Mouse (Mus musculus): Measurements from ENCODE around the gene Kcnh4. TPM values are rescaled to one million over a fixed set of nuclear protein-coding genes. Genes with fewer than 3 reads are reported as not detected.

Kcnh4 gene
- polyA plus RNA-seq, 1 experiment from 2014 or later = 3.5 TPM

DNA sequence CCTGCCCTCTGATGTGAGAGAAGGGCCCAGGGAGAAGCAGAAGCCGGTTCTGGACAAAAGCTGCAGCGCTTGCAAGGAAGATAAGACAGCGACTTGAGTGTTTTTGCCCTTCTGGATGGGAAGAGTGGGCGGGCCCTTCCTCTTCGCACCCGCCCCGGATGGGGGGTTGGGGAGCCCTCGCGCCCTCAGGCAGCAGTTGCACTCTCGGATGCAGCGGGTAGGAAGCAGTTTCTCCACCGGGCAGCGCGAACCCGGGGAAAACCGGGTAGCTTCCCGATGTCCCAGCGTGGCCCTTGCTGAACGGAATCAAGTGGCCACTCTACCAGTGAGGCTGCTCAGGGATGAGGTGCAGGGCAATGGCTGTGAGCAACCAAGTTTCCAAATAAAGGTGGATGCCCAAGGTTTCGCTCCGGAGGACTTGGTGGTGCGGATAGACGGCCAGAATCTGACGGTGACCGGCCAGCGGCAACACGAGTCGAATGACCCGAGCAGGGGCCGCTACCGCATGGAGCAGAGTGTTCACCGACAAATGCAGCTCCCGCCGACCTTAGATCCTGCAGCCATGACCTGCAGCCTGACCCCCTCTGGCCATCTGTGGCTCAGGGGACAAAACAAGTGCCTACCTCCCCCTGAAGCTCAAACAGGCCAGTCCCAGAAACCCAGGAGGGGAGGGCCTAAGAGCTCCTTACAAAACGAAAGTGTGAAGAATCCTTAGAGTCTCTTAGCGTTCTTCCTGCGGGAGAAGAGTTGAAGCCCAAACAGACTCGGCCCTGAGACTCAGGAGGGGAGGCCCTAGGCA is 45.8 kb downstream of the Kcnh4 start, which contains the start of gene Hspb9:
Gene Hspb9, plus strand, starts transcription at position 116 of the 799 bp plus-strand sequence.
- peaks cover 14% of the 10 kb centered on the region for H3K4me1 ChIP-seq (ENCODE audit: control insufficient read depth, insufficient read depth, low read length)
- no peaks in the 10 kb centered on the region for H3K27me3 ChIP-seq (replicated peaks; ENCODE audit: control insufficient read depth, insufficient read depth, low read length)
- peak; percentile 39 for DNase-seq (ENCODE audit: low spot score)
- H3K9ac ChIP-seq (ENCODE audit: low read length) = peak within 1 kb of the TSS; percentile 54; the same call in 1 of the 2 replicates
- no peaks in the 10 kb centered on the region for H3K9me3 ChIP-seq (replicated peaks; ENCODE audit: control insufficient read depth, low read length)
- H3K4me3 ChIP-seq (ENCODE audit: low read depth, low read length) = no peak within 1 kb of the TSS
- ATAC-seq = no peak
- H3K4me2 ChIP-seq (ENCODE audit: low read length) = peak within 1 kb of the TSS; percentile 31
- peaks cover 59% of the 10 kb centered on the region for H3K36me3 ChIP-seq (ENCODE audit: control insufficient read depth, insufficient read depth, low read length)
- WGBS = 8% methylated on average over 38 of the region's 38 CpGs
- H3K27ac ChIP-seq (ENCODE audit: low read depth, low read length) = no peak within 1 kb of the TSS

GRCm38 (mm10) chr11:100713174-100713573 is 46.6 kb downstream of the Kcnh4 start:
- Histone ChIP-seq H3K4me3 (ENCODE audit: low read depth, low read length) (no peak overlapping the region), H3K9ac (ENCODE audit: low read length) (peak overlapping the region; percentile 1; the same call in 1 of the 2 replicates), H3K27me3 (replicated peaks; ENCODE audit: control insufficient read depth, insufficient read depth, low read length) (no peaks in the 10 kb centered on the region), H3K36me3 (ENCODE audit: control insufficient read depth, insufficient read depth, low read length) (peaks cover 59% of the 10 kb centered on the region), H3K9me3 (replicated peaks; ENCODE audit: control insufficient read depth, low read length) (no peaks in the 10 kb centered on the region), H3K27ac (ENCODE audit: low read depth, low read length) (no peak overlapping the region), H3K4me1 (ENCODE audit: control insufficient read depth, insufficient read depth, low read length) (peaks cover 14% of the 10 kb centered on the region), H3K4me2 (ENCODE audit: low read length) (no peak overlapping the region)
- no peak for ATAC-seq
- WGBS = 50% methylated on average over 4 of the region's 4 CpGs
- DNase-seq (ENCODE audit: low spot score) = no peak

DNA sequence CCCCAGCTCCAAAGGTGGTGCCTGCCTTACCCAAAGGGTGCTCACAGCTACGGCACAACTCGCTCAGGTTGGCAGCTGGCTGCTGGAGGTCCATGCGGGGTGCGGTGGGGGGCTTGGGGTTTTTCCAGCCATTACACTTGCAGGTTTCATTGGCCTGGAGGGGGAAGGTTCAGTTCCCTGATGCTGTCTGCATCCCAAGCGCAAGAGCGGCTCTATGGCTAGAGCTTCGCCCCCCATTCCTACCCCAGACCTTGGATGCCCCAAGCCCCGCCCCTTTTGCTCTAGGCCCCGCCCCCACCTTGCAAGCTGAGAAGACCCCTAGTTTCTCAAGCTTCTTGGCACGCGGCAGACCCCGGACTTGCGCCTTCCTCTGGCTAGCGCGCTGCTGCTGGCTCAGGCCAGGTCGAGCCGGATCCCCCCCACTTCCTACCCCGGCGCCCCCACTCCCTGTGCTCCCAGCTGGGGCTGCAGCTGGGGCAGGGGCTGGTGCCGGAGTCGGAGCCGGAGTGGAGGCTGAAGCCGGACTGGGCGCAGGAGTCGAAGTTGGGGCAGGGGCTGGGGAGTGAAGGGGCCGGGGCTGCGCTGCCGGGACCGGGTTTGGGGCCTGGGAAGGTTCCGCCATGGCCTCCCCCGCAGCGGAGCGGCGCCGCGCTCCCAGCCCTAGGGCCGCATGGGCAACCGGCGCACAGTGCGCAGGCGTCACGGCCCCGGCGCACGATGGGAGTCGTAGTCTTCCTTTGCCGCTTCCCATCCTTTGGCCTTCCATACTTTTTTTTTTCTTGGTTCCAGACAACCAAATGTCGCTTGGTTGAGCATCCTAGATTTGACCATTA is 47.7 kb downstream of the Kcnh4 start, which contains the start of gene Kat2a:
Gene Kat2a, minus strand, starts transcription at position 683 of the 833 bp plus-strand sequence.
- WGBS = 2% methylated on average over 43 of the region's 48 CpGs
- Histone ChIP-seq H3K27ac (ENCODE audit: low read depth, low read length) (peak within 1 kb of the TSS; percentile 35; the same call in 1 of the 2 replicates), H3K4me2 (ENCODE audit: low read length) (peak within 1 kb of the TSS; percentile 65)

DNA sequence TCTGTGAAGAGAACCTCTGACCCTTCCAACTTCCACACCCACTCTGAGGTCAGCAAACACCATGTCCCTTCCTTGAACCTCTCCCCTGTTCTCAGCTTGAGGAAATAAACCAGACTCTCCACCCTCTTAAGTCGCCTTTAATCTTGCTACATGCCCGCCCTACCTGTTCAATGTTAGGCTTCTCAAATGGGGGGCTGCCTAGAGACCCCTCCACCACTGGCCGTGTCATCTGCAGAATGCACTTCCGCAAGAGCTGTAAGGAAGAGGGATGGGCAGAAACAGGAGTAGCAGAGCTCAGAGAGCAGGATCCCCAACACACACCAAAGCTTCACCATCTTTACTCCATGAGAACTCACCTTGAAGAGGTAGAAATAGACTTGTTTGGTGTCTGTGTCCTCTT is 48.8 kb downstream of the Kcnh4 start:
- H3K9ac ChIP-seq (ENCODE audit: low read length) = no peak overlapping the region
- H3K27ac ChIP-seq (ENCODE audit: low read depth, low read length) = no peak overlapping the region
- peaks cover 14% of the 10 kb centered on the region for H3K4me1 ChIP-seq (ENCODE audit: control insufficient read depth, insufficient read depth, low read length)
- H3K4me3 ChIP-seq (ENCODE audit: low read depth, low read length) = no peak overlapping the region
- WGBS = 92% methylated on average over 4 of the region's 4 CpGs
- H3K4me2 ChIP-seq (ENCODE audit: low read length) = no peak overlapping the region
- no peak for DNase-seq (ENCODE audit: low spot score)
- no peaks in the 10 kb centered on the region for H3K9me3 ChIP-seq (replicated peaks; ENCODE audit: control insufficient read depth, low read length)
- no peaks in the 10 kb centered on the region for H3K27me3 ChIP-seq (replicated peaks; ENCODE audit: control insufficient read depth, insufficient read depth, low read length)
- peaks cover 59% of the 10 kb centered on the region for H3K36me3 ChIP-seq (ENCODE audit: control insufficient read depth, insufficient read depth, low read length)
- no peak for ATAC-seq

More for the DNA sequence above, 47.7 kb downstream of the Kcnh4 start, which contains the start of gene Kat2a:
- no peaks in the 10 kb centered on the region for H3K9me3 ChIP-seq (replicated peaks; ENCODE audit: control insufficient read depth, low read length)
- peaks cover 14% of the 10 kb centered on the region for H3K4me1 ChIP-seq (ENCODE audit: control insufficient read depth, insufficient read depth, low read length)
- H3K4me3 ChIP-seq (ENCODE audit: low read depth, low read length) = peak within 1 kb of the TSS; percentile 77
- H3K36me3 ChIP-seq (ENCODE audit: control insufficient read depth, insufficient read depth, low read length) = peaks cover 59% of the 10 kb centered on the region
- peak; percentile 92 for DNase-seq (ENCODE audit: low spot score)
- peak within 1 kb of the TSS; percentile 85 for H3K9ac ChIP-seq (ENCODE audit: low read length)
- peak; percentile 93 for ATAC-seq
- H3K27me3 ChIP-seq (replicated peaks; ENCODE audit: control insufficient read depth, insufficient read depth, low read length) = no peaks in the 10 kb centered on the region

- Histone ChIP-seq H3K27me3 (replicated peaks; ENCODE audit: control insufficient read depth, insufficient read depth, low read length) (no peaks in the 10 kb centered on the region), H3K9ac (ENCODE audit: low read length) (no peak overlapping the region), H3K36me3 (ENCODE audit: control insufficient read depth, insufficient read depth, low read length) (peaks cover 59% of the 10 kb centered on the region), H3K4me1 (ENCODE audit: control insufficient read depth, insufficient read depth, low read length) (peaks cover 14% of the 10 kb centered on the region), H3K4me3 (ENCODE audit: low read depth, low read length) (no peak overlapping the region), H3K27ac (ENCODE audit: low read depth, low read length) (no peak overlapping the region), H3K9me3 (replicated peaks; ENCODE audit: control insufficient read depth, low read length) (no peaks in the 10 kb centered on the region), H3K4me2 (ENCODE audit: low read length) (no peak overlapping the region)
- ATAC-seq = no peak
- WGBS = 92% methylated on average over 15 of the region's 15 CpGs
- no peak for DNase-seq (ENCODE audit: low spot score)
Observed at GRCm38 (mm10) chr11:100710528-100710927, 49.2 kb downstream of the Kcnh4 start.

- no peaks in the 10 kb centered on the region for H3K27me3 ChIP-seq (replicated peaks; ENCODE audit: control insufficient read depth, insufficient read depth, low read length)
- H3K36me3 ChIP-seq (ENCODE audit: control insufficient read depth, insufficient read depth, low read length) = peaks cover 60% of the 10 kb centered on the region
- no peak overlapping the region for H3K4me2 ChIP-seq (ENCODE audit: low read length)
- H3K4me3 ChIP-seq (ENCODE audit: low read depth, low read length) = no peak overlapping the region
- ATAC-seq (no peak), DNase-seq (ENCODE audit: low spot score) (no peak)
- H3K4me1 ChIP-seq (ENCODE audit: control insufficient read depth, insufficient read depth, low read length) = peaks cover 14% of the 10 kb centered on the region
- 93% methylated on average over 9 of the region's 9 CpGs for WGBS
- H3K9me3 ChIP-seq (replicated peaks; ENCODE audit: control insufficient read depth, low read length) = no peaks in the 10 kb centered on the region
- H3K9ac ChIP-seq (ENCODE audit: low read length) = no peak overlapping the region
- H3K27ac ChIP-seq (ENCODE audit: low read depth, low read length) = no peak overlapping the region
Observed at GRCm38 (mm10) chr11:100709201-100709810, 50.4 kb downstream of the Kcnh4 start.

DNA sequence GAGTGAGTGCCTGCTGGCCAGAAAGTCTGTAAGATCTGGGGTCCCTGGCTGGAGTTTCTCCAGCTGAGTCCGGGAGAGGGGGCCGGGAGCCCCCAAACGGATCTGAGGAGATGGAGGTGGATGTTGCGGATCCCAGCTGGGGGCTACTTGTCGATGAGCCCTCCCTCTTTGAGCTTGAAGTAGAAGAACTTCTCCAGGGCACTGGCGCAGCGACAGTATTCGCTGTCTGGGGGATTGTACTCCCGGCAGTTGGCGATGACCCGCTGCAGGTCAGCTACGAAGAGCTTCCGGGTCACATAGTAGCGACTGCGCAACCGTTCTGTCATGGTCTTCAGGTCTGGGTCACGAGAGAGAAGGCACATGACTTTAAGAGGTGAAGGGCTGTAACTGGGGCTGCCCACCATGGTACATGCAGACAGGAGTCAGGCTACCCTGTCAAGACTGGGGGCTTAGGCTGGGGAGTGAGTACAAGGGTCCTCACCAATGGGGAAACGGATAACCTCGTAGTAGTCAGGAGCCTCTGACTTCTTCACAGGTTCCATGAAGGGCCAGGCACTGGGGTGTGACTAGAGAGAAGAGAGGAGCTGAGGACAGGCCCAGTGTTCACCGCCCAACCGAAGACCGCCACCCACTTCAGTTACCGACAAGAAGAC is 54.5 kb downstream of the Kcnh4 start:
- Histone ChIP-seq H3K9me3 (replicated peaks; ENCODE audit: control insufficient read depth, low read length) (no peaks in the 10 kb centered on the region), H3K9ac (ENCODE audit: low read length) (no peak overlapping the region; the same call in 1 of the 2 replicates), H3K4me1 (ENCODE audit: control insufficient read depth, insufficient read depth, low read length) (0 out of 2 replicates have a peak, but pooled peaks cover 3% of the 10 kb centered on the region), H3K27me3 (replicated peaks; ENCODE audit: control insufficient read depth, insufficient read depth, low read length) (no peaks in the 10 kb centered on the region), H3K27ac (ENCODE audit: low read depth, low read length) (no peak overlapping the region), H3K4me2 (ENCODE audit: low read length) (no peak overlapping the region), H3K4me3 (ENCODE audit: low read depth, low read length) (no peak overlapping the region), H3K36me3 (ENCODE audit: control insufficient read depth, insufficient read depth, low read length) (peaks cover 61% of the 10 kb centered on the region)
- ATAC-seq (no peak), DNase-seq (ENCODE audit: low spot score) (no peak)
- 93% methylated on average over 22 of the region's 23 CpGs for WGBS

- no peak within 1 kb of the TSS; the same call in 1 of the 2 replicates for H3K27ac ChIP-seq (ENCODE audit: low read depth, low read length)
- H3K27me3 ChIP-seq (replicated peaks; ENCODE audit: control insufficient read depth, insufficient read depth, low read length) = no peaks in the 10 kb centered on the region
- peaks cover 50% of the 10 kb centered on the region for H3K36me3 ChIP-seq (ENCODE audit: control insufficient read depth, insufficient read depth, low read length)
- no peak for DNase-seq (ENCODE audit: low spot score)
- H3K9me3 ChIP-seq (replicated peaks; ENCODE audit: control insufficient read depth, low read length) = no peaks in the 10 kb centered on the region
- WGBS = 71% methylated on average over 7 of the region's 7 CpGs
- H3K9ac ChIP-seq (ENCODE audit: low read length) = no peak within 1 kb of the TSS
- H3K4me3 ChIP-seq (ENCODE audit: low read depth, low read length) = no peak within 1 kb of the TSS
- H3K4me2 ChIP-seq (ENCODE audit: low read length) = no peak within 1 kb of the TSS
- H3K4me1 ChIP-seq (ENCODE audit: control insufficient read depth, insufficient read depth, low read length) = 0 out of 2 replicates have a peak, but pooled peaks cover 3% of the 10 kb centered on the region
- ATAC-seq = no peak
Observed at GRCm38 (mm10) chr11:100703851-100704531, 55.8 kb downstream of the Kcnh4 start, which contains the start of gene Dhx58. Gene Dhx58, minus strand, starts transcription at chr11:100704271.
